Mouse (Mus musculus) stomach, postnatal 0 days (tissue): ENCODE data around the gene Nub1. TPM values are rescaled to one million over a fixed set of nuclear protein-coding genes. Genes with fewer than 3 reads are reported as not detected.
A peak's percentile ranks its signal among the peaks of the same experiment; 100 is the strongest.

ENCODE experiments used
- ATAC-seq: fragments of 200-750 bp; cut with Nextera tagmentation; 2 replicates; pipeline ENCODE4 v1.8.0; 2017; ENCODE audit not compliant: low FRiP score, low TSS enrichment
- DNase-seq: peaks from one replicate; pipeline ENCODE4 v3.0.0-alpha.2; 2016; ENCODE audit warnings: low spot score
- H3K27ac ChIP-seq: fragments of 300-500 bp; sonication (generic); replicated peaks from 2 replicates; pipeline ENCODE4 v1.5.1; 2014; ENCODE audit warnings: mild to moderate bottlenecking, control low read depth
- H3K27me3 ChIP-seq: fragments of 300-500 bp; sonication (generic); 2 replicates; pipeline ENCODE4 v1.6.1; 2014; ENCODE audit warnings: low read length; ENCODE audit not compliant: control insufficient read depth, insufficient read depth
- H3K36me3 ChIP-seq: fragments of 300-500 bp; sonication (generic); 2 replicates; pipeline ENCODE4 v1.6.1; 2014; ENCODE audit warnings: low read length, mixed read lengths; ENCODE audit not compliant: control insufficient read depth, insufficient read depth
- H3K4me1 ChIP-seq: fragments of 300-500 bp; sonication (generic); replicated peaks from 2 replicates; pipeline ENCODE4 v1.6.1; 2014; ENCODE audit warnings: antibody characterized with exemption; ENCODE audit not compliant: control insufficient read depth, insufficient read depth
- H3K4me2 ChIP-seq: fragments of 300-500 bp; sonication (generic); replicated peaks from 2 replicates; pipeline ENCODE4 v1.6.1; 2014; ENCODE audit warnings: low read depth, mild to moderate bottlenecking, control low read depth, moderate library complexity
- H3K4me3 ChIP-seq: fragments of 300-500 bp; sonication (generic); 2 replicates; pipeline ENCODE4 v1.5.1; 2014; ENCODE audit warnings: low read depth, low read length, control low read depth
- H3K9ac ChIP-seq: fragments of 300-500 bp; sonication (generic); 2 replicates; pipeline ENCODE4 v1.6.1; 2014; ENCODE audit warnings: mild to moderate bottlenecking, low read length, control low read depth, mixed read lengths
- H3K9me3 ChIP-seq: fragments of 300-500 bp; sonication (generic); 2 replicates; pipeline ENCODE4 v1.6.1; 2016; ENCODE audit warnings: low read length; ENCODE audit not compliant: control insufficient read depth
- CTCF ChIP-seq: IDR thresholded peaks from 2 replicates; pipeline ENCODE4 v1.5.1; 2016; ENCODE audit warnings: antibody characterized with exemption, low read depth, mild to moderate bottlenecking, moderate library complexity
- EP300 ChIP-seq: optimal IDR thresholded peaks from 2 replicates; pipeline ENCODE3; 2016; ENCODE audit warnings: antibody characterized with exemption
- WGBS: fragments of 180-500 bp; shearing (Covaris S2); extraction: QIAGEN DNeasy Blood & Tissue Kit; methylation state at CpG from one replicate; pipeline ENCODE4 v1.1.7; 2014; 5-methylcytosine and 5-hydroxymethylcytosine counted together
- polyA plus RNA-seq: library from polyadenylated mRNA; unstranded; fragments of >200 nt; fragmentation: Nextera tagmentation; extraction: Ambion mirVana; gene quantifications from 2 replicates; pipeline ENCODE4 v1.2.1, GENCODE M21; 2015

Nub1 gene
- polyA plus RNA-seq, 1 experiment from 2014 or later, result 18.5 TPM

- Histone ChIP-seq H3K4me3 (no peak overlapping the region), H3K4me1 (no peaks in the 10 kb centered on the region), H3K9ac (no peak overlapping the region), H3K9me3 (no peaks in the 10 kb centered on the region), H3K27me3 (no peaks in the 10 kb centered on the region), H3K4me2 (no peak overlapping the region), H3K36me3 (peaks cover 24% of the 10 kb centered on the region), H3K27ac (no peak overlapping the region)
- no peak for TF ChIP-seq EP300
- no peak for TF ChIP-seq CTCF
- DNase-seq (no peak), ATAC-seq (no peak)
- WGBS, result 66% methylated on average over 2 of the region's 2 CpGs
Measured at GRCm38 (mm10) chr5:24713199-24713598, 27.9 kb downstream of the Nub1 start.

- H3K4me3 ChIP-seq, result no peak overlapping the region
- no peak overlapping the region for H3K9ac ChIP-seq
- no peak overlapping the region for H3K4me2 ChIP-seq
- H3K4me1 ChIP-seq, result no peaks in the 10 kb centered on the region
- TF ChIP-seq CTCF (no peak), EP300 (no peak)
- no peaks in the 10 kb centered on the region for H3K9me3 ChIP-seq
- 79% methylated on average over 6 of the region's 6 CpGs for WGBS
- no peak overlapping the region for H3K27ac ChIP-seq
- H3K36me3 ChIP-seq, result peaks cover 17% of the 10 kb centered on the region
- no peak for ATAC-seq
- DNase-seq, result no peak
- H3K27me3 ChIP-seq, result no peaks in the 10 kb centered on the region
Measured at GRCm38 (mm10) chr5:24713987-24714386, 28.7 kb downstream of the Nub1 start.

DNA sequence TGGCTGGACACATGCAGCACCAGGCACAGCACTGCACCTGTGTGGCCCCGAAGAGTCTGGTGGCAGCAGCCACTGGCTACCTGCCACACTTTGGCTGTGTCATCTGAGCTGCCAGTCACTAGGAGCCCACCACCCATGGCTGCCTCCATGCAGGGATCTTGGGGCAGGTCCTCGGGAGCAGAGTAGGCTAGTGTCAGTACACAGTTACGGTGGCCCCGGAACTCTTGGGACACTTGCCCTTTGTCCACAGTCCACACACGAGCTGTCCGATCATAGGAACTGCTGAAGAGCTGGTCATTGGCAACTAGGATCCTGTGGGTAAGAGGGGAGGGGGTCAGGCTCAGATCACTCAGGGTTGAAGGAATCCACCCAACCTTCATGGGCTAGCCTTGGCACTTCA is 32.7 kb downstream of the Nub1 start:
- no peak overlapping the region for H3K4me3 ChIP-seq
- 93% methylated on average over 6 of the region's 6 CpGs for WGBS
- ATAC-seq (peak; percentile 5; the same call in 1 of the 2 replicates), DNase-seq (no peak)
- no peak overlapping the region for H3K9ac ChIP-seq
- no peaks in the 10 kb centered on the region for H3K9me3 ChIP-seq
- no peaks in the 10 kb centered on the region for H3K36me3 ChIP-seq
- H3K27ac ChIP-seq, result no peak overlapping the region
- H3K27me3 ChIP-seq, result no peaks in the 10 kb centered on the region
- TF ChIP-seq EP300 (no peak), CTCF (no peak)
- no peaks in the 10 kb centered on the region for H3K4me1 ChIP-seq
- H3K4me2 ChIP-seq, result no peak overlapping the region

DNA sequence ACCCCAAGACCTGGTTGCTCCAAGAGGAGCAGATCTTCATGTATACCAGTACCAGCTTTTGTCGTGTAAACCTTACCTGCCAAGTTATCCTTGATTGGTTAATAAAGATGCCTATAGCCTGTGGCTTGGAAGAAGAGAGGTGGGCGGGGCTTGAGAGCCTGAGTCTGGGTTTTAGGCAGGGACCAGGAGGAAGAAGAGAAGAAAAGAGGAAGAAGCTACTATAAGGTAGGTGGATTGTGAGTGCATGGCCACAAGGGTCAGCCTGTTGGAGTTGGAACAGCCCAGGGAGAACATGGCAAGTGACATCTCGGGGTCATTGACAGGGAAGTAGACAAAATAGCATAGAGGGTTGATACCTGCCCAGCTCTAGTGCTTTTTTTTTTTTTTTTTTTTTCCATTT is 34.5 kb downstream of the Nub1 start:
- WGBS, result 85% methylated on average over 3 of the region's 3 CpGs
- no peak for TF ChIP-seq CTCF
- no peak for TF ChIP-seq EP300
- no peaks in the 10 kb centered on the region for H3K27me3 ChIP-seq
- no peak overlapping the region for H3K9ac ChIP-seq
- DNase-seq (no peak), ATAC-seq (no peak)
- no peak overlapping the region for H3K27ac ChIP-seq
- H3K4me1 ChIP-seq, result peaks cover 7% of the 10 kb centered on the region; the same call in 1 of the 2 replicates
- no peaks in the 10 kb centered on the region for H3K9me3 ChIP-seq
- no peaks in the 10 kb centered on the region for H3K36me3 ChIP-seq
- no peak overlapping the region for H3K4me3 ChIP-seq
- H3K4me2 ChIP-seq, result no peak overlapping the region

GRCm38 (mm10) chr5:24723527-24724269 is 38.4 kb downstream of the Nub1 start:
- Histone ChIP-seq H3K4me1 (peaks cover 7% of the 10 kb centered on the region), H3K36me3 (no peaks in the 10 kb centered on the region), H3K4me2 (no peak overlapping the region), H3K27me3 (no peaks in the 10 kb centered on the region), H3K27ac (peak overlapping the region; percentile 53), H3K9me3 (no peaks in the 10 kb centered on the region), H3K9ac (no peak overlapping the region), H3K4me3 (no peak overlapping the region)
- no peak for ATAC-seq
- WGBS, result 61% methylated on average over 11 of the region's 11 CpGs
- DNase-seq, result no peak
- no peak for TF ChIP-seq EP300
- TF ChIP-seq CTCF, result no peak

DNA sequence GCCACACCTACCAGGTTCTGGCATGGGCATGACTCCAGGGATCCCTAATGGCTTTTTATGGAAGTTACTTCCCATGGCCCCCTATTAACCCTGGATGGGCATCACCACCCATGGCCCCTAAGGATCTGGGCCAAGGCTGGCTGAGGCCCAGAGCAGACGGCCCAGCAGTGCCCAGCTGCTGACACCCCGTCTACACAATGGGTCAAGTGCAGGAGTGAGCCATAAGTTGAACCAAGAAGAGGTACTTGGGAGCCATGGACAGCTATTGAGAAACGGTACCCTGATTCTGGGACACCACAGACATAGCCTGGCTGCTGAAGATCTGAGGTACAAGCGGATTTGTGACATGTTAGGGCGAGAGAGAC is 38.9 kb downstream of the Nub1 start:
- H3K36me3 ChIP-seq, result no peaks in the 10 kb centered on the region
- H3K4me1 ChIP-seq, result peaks cover 7% of the 10 kb centered on the region
- H3K9me3 ChIP-seq, result no peaks in the 10 kb centered on the region
- H3K4me3 ChIP-seq, result no peak overlapping the region
- ATAC-seq (no peak), DNase-seq (no peak)
- H3K9ac ChIP-seq, result no peak overlapping the region
- peak overlapping the region; percentile 53 for H3K27ac ChIP-seq
- no peaks in the 10 kb centered on the region for H3K27me3 ChIP-seq
- H3K4me2 ChIP-seq, result no peak overlapping the region
- WGBS, result 53% methylated on average over 5 of the region's 5 CpGs
- TF ChIP-seq EP300, result no peak
- no peak for TF ChIP-seq CTCF
